Mouse (Mus musculus) forebrain, embryonic 13.5 days (tissue): ENCODE measurements around the gene Xpo4. TPM values are rescaled to one million over a fixed set of nuclear protein-coding genes. Genes with fewer than 3 reads are reported as not detected.

Experiments used
- ATAC-seq: fragments of 200-750 bp; cut with Nextera tagmentation; 2 replicates; pipeline ENCODE4 v1.8.0; 2017
- H3K27ac ChIP-seq: fragments of 300-500 bp; sonication (generic); 2 replicates; pipeline ENCODE4 v1.5.1; 2015; ENCODE audit warnings: inconsistent platforms, mild to moderate bottlenecking, moderate library complexity
- H3K27me3 ChIP-seq: fragments of 300-500 bp; sonication (generic); 2 replicates; pipeline ENCODE4 v1.6.1; 2015; ENCODE audit warnings: mild to moderate bottlenecking, inconsistent platforms
- H3K36me3 ChIP-seq: fragments of 300-500 bp; sonication (generic); 2 replicates; pipeline ENCODE4 v1.6.1; 2015; ENCODE audit warnings: mild to moderate bottlenecking, inconsistent platforms; ENCODE audit not compliant: poor library complexity, severe bottlenecking
- H3K4me1 ChIP-seq: fragments of 300-500 bp; sonication (generic); 2 replicates; pipeline ENCODE4 v1.6.1; 2015; ENCODE audit warnings: inconsistent platforms
- H3K4me2 ChIP-seq: fragments of 300-500 bp; sonication (generic); 2 replicates; pipeline ENCODE4 v1.6.1; 2015; ENCODE audit warnings: inconsistent platforms, mild to moderate bottlenecking, moderate library complexity
- H3K4me3 ChIP-seq: fragments of 300-500 bp; sonication (generic); 2 replicates; pipeline ENCODE4 v1.5.1; 2015; ENCODE audit warnings: mild to moderate bottlenecking, inconsistent platforms
- H3K9ac ChIP-seq: fragments of 300-500 bp; sonication (generic); 2 replicates; pipeline ENCODE4 v1.6.1; 2015; ENCODE audit warnings: mild to moderate bottlenecking, inconsistent platforms
- H3K9me3 ChIP-seq: fragments of 300-500 bp; sonication (generic); replicated peaks from 2 replicates; pipeline ENCODE4 v1.6.1; 2016; ENCODE audit warnings: inconsistent platforms
- WGBS: fragments of 180-500 bp; shearing (Covaris S2); methylation state at CpG from one replicate; pipeline ENCODE4 v1.1.7; 2015; 5-methylcytosine and 5-hydroxymethylcytosine counted together
- polyA plus RNA-seq: library from polyadenylated mRNA; unstranded; fragments of >200 nt; fragmentation: Nextera tagmentation; extraction: Ambion mirVana; gene quantifications from 2 replicates; pipeline ENCODE4 v1.2.1, GENCODE M21; 2015

Gene Xpo4
- 19.3 and 21.8 TPM in 2 replicates for polyA plus RNA-seq

DNA sequence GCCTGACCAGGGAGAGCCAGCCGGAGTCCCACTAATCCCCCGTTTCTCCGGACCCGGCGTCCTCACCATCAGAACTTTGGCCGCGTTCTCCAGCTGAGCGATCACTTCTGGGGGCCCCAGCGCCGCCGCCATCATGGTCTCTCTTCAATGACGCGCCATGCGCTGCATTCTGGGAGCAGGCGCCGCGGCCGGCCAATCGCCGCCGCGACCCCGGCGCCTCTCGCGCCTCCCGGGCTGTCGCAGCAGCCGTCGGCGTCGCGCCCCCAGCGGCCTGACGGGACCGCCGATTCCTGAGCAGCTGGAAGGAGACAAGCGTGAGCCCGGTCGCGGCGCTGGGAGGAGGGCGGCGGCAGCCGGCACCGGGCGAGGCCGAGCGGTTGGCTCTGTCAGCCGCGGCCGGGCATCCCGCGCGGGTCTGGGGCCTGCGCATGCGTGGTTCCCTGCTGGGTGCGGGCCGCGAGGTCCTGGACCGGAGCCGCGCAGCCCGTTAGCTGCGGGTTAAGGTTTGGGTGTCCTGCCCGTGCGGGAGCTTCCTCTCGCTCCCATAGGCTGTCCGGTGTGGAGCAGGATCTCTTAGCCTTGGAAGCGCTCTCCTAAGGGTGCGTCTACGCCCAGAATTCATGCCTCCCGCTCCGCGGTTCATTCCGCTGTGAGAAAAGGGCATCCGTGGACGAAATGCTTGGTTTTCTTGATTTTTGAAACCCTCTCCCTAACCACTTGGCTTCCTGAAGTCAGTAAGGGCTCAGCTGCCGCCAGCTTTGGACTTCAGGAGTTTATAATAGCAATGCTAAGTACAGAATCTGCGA is at the start of gene Xpo4:
TSS of gene Xpo4 (minus strand) at position 609 of the 806 bp plus-strand sequence.
- peaks cover 22% of the 10 kb centered on the region for H3K4me1 ChIP-seq
- H3K27ac ChIP-seq = peak within 1 kb of the TSS; percentile 98
- H3K9ac ChIP-seq = peak within 1 kb of the TSS; percentile 90
- H3K27me3 ChIP-seq = no peaks in the 10 kb centered on the region
- H3K4me2 ChIP-seq = peak within 1 kb of the TSS; percentile 96
- H3K36me3 ChIP-seq = no peaks in the 10 kb centered on the region; the same call in 1 of the 2 replicates
- under 1% methylated on average over 77 of the region's 80 CpGs for WGBS
- ATAC-seq = peak; percentile 98
- no peaks in the 10 kb centered on the region for H3K9me3 ChIP-seq
- H3K4me3 ChIP-seq = peak within 1 kb of the TSS; percentile 91

DNA sequence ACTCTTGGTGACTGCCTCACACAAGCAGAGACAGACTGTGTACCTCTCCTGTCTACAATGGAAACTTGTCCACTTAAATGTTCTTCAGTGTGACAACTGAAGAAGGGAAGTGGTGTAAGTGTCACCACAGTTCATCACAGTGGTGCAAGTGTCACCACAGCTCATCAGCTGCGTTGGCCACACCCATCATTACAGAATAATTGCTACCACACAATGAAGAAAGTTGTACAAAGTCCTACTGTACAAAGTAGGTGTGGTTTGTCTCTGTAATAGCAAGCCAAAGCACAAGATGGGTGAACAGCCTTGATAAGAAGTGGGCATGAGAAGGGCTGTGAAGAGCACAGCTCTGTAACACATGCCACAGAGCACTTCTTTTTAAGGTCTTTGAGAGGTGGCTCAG is 47.7 kb upstream of the Xpo4 start:
- Histone ChIP-seq H3K4me1 (peaks cover 22% of the 10 kb centered on the region), H3K27me3 (no peaks in the 10 kb centered on the region), H3K4me3 (no peak overlapping the region), H3K9me3 (no peaks in the 10 kb centered on the region), H3K4me2 (no peak overlapping the region), H3K27ac (no peak overlapping the region), H3K9ac (no peak overlapping the region), H3K36me3 (no peaks in the 10 kb centered on the region)
- ATAC-seq = no peak
- 84% methylated on average over 1 of the region's 1 CpGs for WGBS

DNA sequence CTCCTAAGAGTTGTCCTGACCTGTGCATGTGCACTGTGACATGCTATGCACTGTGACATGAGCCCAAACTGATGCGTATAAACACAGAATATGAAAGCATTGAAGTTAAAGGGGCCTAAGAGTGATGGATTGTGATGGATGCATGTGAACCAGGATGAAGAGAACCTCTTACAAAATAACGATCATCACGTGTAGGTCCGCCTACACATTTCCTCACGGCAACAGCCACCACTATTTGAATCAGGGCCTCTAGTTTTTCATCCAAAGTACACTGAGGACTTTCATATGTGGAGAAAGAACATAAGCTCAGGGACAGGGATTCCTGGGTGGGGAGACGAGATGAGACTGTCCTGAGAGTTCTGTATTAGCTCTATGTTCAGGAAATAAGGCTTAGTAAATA is 45.8 kb upstream of the Xpo4 start:
- peaks cover 28% of the 10 kb centered on the region for H3K4me1 ChIP-seq
- H3K9me3 ChIP-seq = no peaks in the 10 kb centered on the region
- 90% methylated on average over 6 of the region's 6 CpGs for WGBS
- H3K4me2 ChIP-seq = no peak overlapping the region
- H3K9ac ChIP-seq = no peak overlapping the region
- no peak for ATAC-seq
- no peak overlapping the region for H3K27ac ChIP-seq
- no peaks in the 10 kb centered on the region for H3K36me3 ChIP-seq
- no peak overlapping the region for H3K4me3 ChIP-seq
- no peaks in the 10 kb centered on the region for H3K27me3 ChIP-seq

DNA sequence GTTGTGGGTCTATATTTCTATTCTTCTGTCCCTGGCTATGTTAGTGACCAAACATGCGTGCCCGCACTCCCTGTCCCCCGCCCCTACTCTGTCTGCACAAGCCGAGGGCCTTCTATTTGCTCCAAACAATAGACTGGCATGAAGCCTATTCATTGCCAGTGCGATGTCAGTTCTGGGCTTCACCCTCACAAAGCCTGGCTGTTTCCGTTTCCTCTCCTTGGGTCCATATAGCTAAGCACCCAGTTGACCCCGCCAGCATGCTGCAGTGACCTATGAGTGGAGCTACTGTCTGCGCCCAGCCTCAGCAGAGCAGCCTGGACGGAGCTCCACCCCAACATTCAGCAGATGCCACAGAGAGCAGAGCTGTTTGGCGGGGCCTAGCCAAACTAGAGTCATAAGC is 43.9 kb upstream of the Xpo4 start:
- peak overlapping the region; percentile 16; the same call in 1 of the 2 replicates for H3K4me2 ChIP-seq
- H3K27me3 ChIP-seq = no peaks in the 10 kb centered on the region
- peak; percentile 23; the same call in 1 of the 2 replicates for ATAC-seq
- no peak overlapping the region for H3K27ac ChIP-seq
- H3K9ac ChIP-seq = no peak overlapping the region
- no peaks in the 10 kb centered on the region for H3K36me3 ChIP-seq
- no peak overlapping the region for H3K4me3 ChIP-seq
- H3K9me3 ChIP-seq = no peaks in the 10 kb centered on the region
- peaks cover 28% of the 10 kb centered on the region for H3K4me1 ChIP-seq
- WGBS = 12% methylated on average over 10 of the region's 10 CpGs

DNA sequence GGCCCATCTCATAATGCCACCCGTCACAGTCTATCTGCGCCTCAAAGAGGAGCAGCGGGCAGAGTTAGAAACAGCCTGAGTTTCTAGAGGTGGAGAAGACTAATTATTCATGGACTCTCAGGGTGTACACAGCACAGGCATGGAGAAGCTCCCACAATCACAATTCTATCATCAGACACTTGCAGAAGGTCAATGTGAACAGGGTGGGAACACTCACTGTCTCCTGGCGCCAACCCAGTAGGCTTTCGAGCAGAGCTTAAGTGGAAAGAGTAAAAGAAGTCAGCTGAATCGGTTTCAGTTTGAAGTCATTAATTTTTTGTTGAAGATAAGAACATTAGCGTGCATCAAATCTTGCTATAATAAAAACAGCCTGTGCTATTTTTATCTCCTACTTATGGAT is 43.4 kb upstream of the Xpo4 start:
- ATAC-seq = no peak
- Histone ChIP-seq H3K36me3 (no peaks in the 10 kb centered on the region), H3K27ac (no peak overlapping the region), H3K9ac (no peak overlapping the region), H3K4me1 (peaks cover 28% of the 10 kb centered on the region), H3K4me3 (no peak overlapping the region), H3K9me3 (no peaks in the 10 kb centered on the region), H3K4me2 (no peak overlapping the region), H3K27me3 (no peaks in the 10 kb centered on the region)
- WGBS = 81% methylated on average over 7 of the region's 7 CpGs

DNA sequence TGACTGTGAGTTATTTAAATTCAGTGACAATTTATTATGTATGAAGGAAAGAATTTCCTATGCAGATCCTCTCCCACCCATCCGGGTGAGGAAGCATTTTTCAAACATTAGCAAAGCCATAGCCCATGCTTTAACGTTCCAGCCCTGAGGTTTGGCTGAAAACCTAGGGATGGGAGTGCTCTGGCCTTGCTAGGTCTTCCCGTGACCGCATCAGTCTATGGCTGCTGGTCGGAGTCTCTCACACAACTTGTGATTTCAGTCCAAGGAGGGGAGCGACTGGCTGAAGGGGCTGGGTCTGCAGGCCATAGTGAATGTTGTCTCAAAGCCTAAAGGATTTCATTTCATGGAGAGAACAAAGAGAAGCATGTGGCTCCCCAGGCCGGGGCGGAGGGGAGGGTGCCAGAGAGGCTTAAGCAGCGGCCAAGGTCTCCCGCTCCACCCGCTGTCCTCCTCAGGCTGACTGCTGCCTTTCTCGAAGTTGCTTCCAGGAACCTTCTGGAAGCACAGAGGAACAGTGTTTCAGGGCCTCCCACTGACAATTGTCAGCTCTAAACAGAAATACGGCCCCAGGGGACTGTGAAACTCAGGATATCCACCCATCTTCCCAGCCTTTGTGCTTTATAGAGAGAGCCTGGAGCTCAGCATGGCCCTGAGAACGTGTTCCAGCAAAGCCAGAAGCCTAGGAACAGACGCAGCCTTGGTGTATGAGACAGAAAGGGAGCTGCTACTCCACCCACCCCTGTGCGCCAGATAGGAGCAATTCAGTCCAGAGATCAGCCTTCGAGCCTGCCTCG is 42.1 kb upstream of the Xpo4 start:
- no peaks in the 10 kb centered on the region for H3K27me3 ChIP-seq
- no peaks in the 10 kb centered on the region for H3K9me3 ChIP-seq
- peak; percentile 22; the same call in 1 of the 2 replicates for ATAC-seq
- H3K36me3 ChIP-seq = no peaks in the 10 kb centered on the region
- WGBS = 26% methylated on average over 18 of the region's 18 CpGs
- peak overlapping the region; percentile 46 for H3K9ac ChIP-seq
- no peak overlapping the region for H3K4me3 ChIP-seq
- 0 out of 2 replicates have a peak overlapping the region, but pooled peaks have one; percentile 18 for H3K4me2 ChIP-seq
- peak overlapping the region; percentile 63 for H3K27ac ChIP-seq
- peaks cover 28% of the 10 kb centered on the region for H3K4me1 ChIP-seq

DNA sequence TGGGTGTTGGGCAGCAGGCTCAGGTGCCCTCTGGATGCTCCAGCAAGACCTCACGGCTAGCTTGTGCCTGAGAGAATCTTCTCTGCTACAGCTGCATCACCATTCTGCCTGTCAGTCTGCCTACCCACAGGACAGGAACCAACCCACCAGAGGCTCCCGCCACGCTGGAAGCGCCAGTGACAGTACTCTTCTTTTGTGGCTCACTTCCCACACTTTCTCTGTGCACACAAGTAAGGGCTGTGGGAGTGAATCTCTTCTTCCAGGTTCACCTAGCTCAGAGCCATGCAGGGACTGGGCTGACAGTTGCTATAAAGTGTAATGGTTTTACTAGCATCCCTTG is 41.5 kb upstream of the Xpo4 start:
- no peaks in the 10 kb centered on the region for H3K36me3 ChIP-seq
- ATAC-seq = no peak
- no peaks in the 10 kb centered on the region for H3K27me3 ChIP-seq
- H3K27ac ChIP-seq = peak overlapping the region; percentile 63
- H3K9ac ChIP-seq = 0 out of 2 replicates have a peak overlapping the region, but pooled peaks have one; percentile 46
- 82% methylated on average over 4 of the region's 4 CpGs for WGBS
- no peaks in the 10 kb centered on the region for H3K9me3 ChIP-seq
- no peak overlapping the region for H3K4me3 ChIP-seq
- H3K4me1 ChIP-seq = peaks cover 32% of the 10 kb centered on the region
- no peak overlapping the region for H3K4me2 ChIP-seq

DNA sequence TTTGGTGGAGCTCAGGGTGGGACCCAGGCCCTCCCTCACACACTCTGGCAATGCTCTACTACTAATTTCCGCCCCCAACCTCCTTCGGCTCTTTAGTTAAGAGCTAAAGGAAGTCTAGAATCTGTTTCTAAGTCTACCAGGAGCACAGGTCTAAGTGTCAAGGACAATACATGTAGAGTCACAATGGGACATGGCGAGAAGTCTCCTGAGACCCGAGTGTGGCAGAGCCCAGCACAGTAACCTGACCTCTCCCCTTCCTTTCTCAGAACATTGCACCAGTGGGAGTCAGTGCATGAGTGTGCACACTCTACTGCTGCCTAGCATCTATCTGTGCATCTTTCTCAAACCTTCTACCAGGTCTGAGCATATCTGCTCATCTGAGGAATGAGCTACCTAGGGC is 40.5 kb upstream of the Xpo4 start:
- no peak overlapping the region for H3K27ac ChIP-seq
- H3K36me3 ChIP-seq = no peaks in the 10 kb centered on the region
- H3K9me3 ChIP-seq = no peaks in the 10 kb centered on the region
- peaks cover 34% of the 10 kb centered on the region for H3K4me1 ChIP-seq
- H3K4me3 ChIP-seq = no peak overlapping the region
- no peaks in the 10 kb centered on the region for H3K27me3 ChIP-seq
- no peak for ATAC-seq
- H3K4me2 ChIP-seq = no peak overlapping the region
- WGBS = 94% methylated on average over 4 of the region's 4 CpGs
- H3K9ac ChIP-seq = no peak overlapping the region

DNA sequence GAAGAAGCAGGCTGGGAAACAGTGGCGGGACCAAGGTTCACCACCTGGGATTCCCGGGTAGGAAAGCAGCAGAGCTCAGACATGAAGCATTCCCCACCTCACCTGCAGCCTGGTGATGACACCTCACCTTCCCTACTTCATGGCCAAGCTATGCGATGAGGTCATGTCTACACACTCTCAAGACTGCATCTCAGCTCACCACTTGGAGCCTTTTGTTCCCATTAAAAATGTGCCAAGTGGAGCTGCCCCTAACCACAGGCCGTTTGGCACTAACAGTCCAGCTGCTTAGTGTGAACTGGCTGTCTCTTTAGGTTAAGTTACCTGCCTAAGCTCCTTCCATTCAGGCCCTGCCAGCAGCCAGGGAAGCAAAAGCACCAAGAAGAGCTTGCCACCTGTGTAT is 39.8 kb upstream of the Xpo4 start:
- peaks cover 34% of the 10 kb centered on the region for H3K4me1 ChIP-seq
- 90% methylated on average over 4 of the region's 4 CpGs for WGBS
- H3K9me3 ChIP-seq = no peaks in the 10 kb centered on the region
- H3K9ac ChIP-seq = no peak overlapping the region
- peaks cover 6% of the 10 kb centered on the region for H3K36me3 ChIP-seq
- no peak overlapping the region for H3K4me3 ChIP-seq
- H3K27ac ChIP-seq = no peak overlapping the region
- H3K4me2 ChIP-seq = no peak overlapping the region
- no peak for ATAC-seq
- no peaks in the 10 kb centered on the region for H3K27me3 ChIP-seq

DNA sequence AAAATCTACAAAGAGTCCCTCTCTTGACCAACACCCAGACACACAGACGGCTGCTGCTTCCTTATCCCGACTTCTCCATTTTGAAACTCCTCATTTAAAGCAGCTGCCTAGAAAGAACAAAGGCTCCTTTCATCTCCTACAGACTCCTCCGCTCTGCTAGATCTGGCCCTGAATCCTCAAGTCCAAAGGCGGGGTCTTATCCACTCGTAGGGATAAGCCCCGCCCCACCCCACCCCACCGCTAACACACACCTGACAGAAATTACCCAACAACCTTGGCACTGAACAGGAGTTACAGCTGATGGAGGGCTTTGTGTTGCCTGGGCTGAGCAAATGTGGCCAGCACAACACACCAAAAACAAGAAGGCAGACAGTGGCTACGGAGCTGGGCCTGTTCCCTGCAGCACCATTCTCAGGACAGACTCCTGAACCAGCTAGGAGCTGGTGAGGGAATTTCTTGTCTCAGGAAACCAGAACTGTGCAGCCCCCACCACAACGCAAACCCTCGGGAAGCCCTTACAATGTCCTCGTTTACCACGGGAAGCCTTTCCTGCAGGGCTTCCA is 36.8 kb upstream of the Xpo4 start:
- peak overlapping the region; percentile 65 for H3K27ac ChIP-seq
- H3K9ac ChIP-seq = no peak overlapping the region
- H3K27me3 ChIP-seq = no peaks in the 10 kb centered on the region
- WGBS = 36% methylated on average over 12 of the region's 12 CpGs
- H3K4me1 ChIP-seq = peaks cover 13% of the 10 kb centered on the region
- H3K4me3 ChIP-seq = no peak overlapping the region
- no peaks in the 10 kb centered on the region for H3K9me3 ChIP-seq
- peaks cover 29% of the 10 kb centered on the region for H3K36me3 ChIP-seq
- peak; percentile 84 for ATAC-seq
- no peak overlapping the region for H3K4me2 ChIP-seq

DNA sequence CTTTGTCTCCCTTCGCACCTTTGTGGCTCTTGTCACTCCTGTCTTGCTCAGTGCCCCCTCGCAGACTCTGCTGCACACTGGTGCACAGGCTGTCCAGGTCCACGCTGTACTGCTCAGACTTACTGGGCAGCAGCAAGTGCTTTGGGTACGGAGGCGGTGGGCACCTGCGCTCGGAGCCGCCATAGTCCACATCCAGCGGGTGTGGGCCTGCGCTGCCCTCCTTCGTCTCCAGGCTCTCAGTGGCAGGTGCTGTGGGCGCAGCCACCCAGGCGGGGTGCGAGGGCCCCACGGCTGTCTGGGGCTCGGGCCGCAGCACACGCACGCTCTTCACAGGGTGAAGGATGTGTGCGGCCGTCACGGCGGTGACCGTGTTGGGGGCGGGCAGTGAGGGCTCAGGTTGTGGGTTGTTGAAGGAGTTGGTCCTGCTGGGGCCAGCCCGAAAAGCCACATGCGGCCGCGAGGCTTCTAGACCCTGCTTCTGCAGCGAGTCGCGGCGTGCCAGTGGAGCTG is 34.3 kb upstream of the Xpo4 start:
- Histone ChIP-seq H3K36me3 (peaks cover 51% of the 10 kb centered on the region), H3K4me3 (no peak overlapping the region), H3K4me1 (peaks cover 7% of the 10 kb centered on the region), H3K27me3 (no peaks in the 10 kb centered on the region), H3K4me2 (no peak overlapping the region), H3K27ac (no peak overlapping the region), H3K9ac (no peak overlapping the region), H3K9me3 (no peaks in the 10 kb centered on the region)
- 95% methylated on average over 33 of the region's 33 CpGs for WGBS
- no peak for ATAC-seq

DNA sequence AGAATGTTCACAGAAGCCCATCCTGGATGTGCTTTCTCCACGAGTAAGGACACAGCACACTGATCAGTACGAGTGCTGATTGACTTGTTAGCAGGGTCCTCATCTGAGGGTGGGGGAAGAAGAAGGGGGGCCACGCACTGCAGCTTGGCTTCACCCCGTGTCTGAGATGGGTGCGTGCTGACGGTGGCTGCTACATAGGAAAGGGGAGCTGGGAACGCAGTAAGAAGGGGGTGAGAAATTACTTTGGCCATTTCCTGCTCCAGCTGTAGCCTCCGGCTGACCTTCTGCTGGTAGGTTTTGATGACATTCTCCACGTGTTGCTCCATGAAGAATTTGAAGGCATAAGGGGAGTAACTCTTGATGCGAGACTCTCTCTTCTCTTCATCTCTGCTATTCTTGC is 33.8 kb upstream of the Xpo4 start:
- H3K9ac ChIP-seq = no peak overlapping the region
- no peak overlapping the region for H3K4me2 ChIP-seq
- H3K27ac ChIP-seq = no peak overlapping the region
- no peaks in the 10 kb centered on the region for H3K27me3 ChIP-seq
- H3K4me1 ChIP-seq = peaks cover 7% of the 10 kb centered on the region
- ATAC-seq = no peak
- 94% methylated on average over 10 of the region's 10 CpGs for WGBS
- no peaks in the 10 kb centered on the region for H3K9me3 ChIP-seq
- peaks cover 54% of the 10 kb centered on the region for H3K36me3 ChIP-seq
- H3K4me3 ChIP-seq = no peak overlapping the region
